Mouse (Mus musculus) ovary, postnatal 10 days (tissue): ENCODE measurements around the gene Epb41l1.
"Not testable (repeated sequence)": the region's sequence is repeated elsewhere in the genome, so short reads cannot be mapped to it uniquely, and the experiment has no call there.

Experiments used
- DNase-seq: peaks from one replicate; pipeline ENCODE4 v3.0.0; 2022; ENCODE audit warnings: low spot score

Gene Epb41l1

DNA sequence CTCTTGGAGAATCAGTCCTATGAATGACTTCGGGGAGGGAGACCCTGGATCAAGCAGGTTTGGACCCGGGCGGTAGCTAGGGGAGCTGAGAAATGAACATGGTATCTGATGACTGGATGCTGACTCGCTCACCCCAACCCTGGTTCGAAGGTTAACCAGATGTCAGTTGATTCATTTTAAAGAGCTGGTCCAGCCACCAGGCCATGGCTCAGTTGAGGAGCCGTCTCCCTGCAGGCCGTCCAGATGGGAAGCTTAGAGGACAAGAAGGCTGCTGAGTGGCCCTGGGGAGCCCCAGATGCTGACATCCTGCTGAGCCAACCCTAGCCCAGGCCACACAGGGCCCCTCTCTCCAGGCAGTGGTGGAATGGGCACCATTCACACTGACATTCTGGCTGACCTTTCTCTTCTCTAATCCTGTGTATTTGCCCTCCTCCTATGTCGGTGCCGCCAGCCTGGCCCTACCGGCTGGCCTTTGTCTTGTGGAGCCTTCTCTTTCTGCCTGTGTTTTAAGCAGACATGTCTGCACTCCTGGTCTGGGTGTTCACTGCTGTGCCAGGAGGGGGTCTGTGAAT, 67.0 kb downstream of the Epb41l1 start:
- DNase-seq, result no peak

DNA sequence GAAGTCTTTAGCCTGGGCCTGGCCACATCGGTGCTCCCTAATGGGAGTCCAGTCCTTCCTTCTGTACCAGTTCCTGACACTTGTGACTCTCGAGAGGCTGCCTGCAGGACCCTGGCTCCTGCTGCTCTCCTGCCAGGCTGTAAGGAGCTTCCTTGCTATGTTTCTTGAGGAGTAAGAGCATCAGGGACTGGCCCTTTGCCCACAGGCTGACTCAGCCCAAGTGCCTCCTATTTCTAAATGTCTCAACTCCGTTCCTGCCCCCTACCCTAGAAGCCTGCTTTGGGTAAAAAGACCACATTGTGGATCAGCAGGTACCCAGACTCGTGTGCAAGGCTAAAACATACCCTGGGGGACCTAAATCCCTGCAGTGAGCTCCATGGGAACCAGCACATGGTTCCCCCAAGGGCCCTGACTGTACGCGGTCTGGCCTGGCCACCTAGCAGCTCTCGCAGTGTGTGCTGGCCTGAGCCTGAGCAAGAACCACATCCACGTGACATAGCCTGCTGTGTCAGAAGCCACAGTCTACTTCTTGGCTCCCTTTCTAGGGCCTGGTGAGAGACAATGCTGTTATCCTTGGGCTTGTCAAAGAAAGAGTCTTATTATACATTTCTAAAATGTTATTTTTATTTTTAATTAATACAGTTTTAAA, 67.6 kb downstream of the Epb41l1 start:
- no peak for DNase-seq

DNA sequence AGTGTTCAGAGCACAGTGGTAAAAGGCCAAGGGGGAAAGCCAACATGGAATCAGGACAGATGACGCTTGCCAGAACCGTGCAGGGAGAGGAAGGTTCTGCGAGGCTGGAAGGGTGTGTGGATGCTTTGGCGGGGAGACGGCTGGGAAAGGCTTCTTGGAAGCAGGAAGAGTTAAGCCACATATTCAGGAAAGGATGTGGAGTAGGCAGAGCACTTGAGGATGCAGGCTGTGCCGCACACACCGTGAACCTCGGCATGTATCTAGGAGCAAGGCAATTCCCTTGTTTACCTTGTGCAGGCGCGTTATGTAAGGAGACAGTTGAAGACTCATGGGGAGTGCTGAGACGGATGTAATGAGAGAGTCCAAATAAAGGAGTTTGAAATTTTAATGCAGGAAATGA, 69.5 kb downstream of the Epb41l1 start:
- no peak for DNase-seq

DNA sequence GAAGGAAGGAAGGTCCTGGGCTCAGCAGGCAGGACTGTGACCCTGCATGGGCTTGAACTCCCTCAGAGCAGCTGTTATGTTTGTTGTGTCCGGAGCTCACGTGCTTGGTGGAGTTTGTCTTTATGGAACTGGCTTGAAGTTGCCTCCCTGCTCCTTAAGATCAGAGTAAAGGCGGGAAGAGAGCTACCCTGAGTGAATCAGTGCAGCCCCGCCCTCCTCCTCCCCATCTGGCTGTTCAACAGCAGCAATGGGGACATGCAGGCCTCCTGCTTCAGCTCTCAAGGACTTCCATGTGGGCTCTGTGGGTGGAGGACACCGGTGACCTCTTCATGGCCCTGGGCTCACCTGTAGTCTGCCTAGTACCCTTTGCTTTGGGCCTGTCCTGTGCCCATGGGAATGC, 71.1 kb downstream of the Epb41l1 start:
- no peak for DNase-seq

DNA sequence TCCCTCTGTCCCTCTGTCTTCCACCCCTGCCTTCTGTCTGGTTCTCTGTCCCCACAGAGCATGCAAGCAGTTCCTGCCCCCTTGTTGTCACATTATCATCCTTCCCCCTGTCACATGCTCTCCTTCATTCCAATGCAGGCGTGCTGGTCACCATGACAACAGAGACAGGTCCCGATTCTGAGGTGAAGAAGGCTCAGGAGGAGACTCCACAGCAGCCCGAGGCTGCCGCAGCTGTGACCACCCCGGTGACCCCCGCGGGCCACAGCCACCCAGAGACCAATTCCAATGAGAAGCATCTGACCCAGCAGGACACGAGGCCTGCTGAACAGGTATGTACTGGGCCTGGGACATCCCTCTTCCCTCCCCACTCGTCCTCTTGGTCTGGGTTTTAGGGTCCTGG, 73.1 kb downstream of the Epb41l1 start:
- DNase-seq, result no peak

DNA sequence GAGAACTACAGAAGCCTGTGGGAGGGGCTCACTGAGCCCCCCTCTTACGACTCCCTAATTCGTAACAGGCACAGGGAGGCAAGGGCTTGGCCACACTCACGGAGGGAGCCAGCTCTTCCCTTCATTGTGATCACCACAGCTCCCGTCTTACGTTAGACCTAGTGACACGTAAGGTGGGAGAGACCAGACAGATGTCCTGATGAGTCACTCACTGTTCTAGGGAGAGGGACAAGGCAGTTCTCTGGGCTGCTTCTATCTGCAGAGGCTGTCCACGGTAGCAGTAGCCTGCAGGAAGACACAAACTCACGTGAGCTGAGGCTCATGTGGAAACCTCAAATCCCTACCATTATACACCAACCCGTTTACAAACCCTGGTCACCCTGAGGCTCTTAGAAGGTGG, 73.8 kb downstream of the Epb41l1 start:
- DNase-seq, result no peak

DNA sequence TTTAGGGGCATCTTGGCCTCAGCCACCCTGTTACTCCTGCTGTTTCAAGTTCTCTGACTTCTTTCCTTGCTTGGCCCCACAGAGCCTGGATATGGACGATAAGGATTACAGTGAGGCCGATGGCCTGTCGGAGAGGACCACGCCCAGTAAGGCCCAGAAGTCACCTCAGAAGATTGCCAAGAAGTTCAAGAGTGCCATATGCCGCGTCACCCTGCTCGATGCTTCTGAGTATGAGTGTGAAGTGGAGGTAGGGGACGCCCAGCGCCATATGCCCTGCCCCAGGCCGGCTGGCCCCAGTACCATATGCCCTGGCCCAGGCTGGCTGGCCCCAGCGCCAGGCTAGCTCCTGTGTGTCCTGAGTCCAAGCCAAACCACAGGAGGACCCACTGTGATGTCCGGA, 74.2 kb downstream of the Epb41l1 start:
- no peak for DNase-seq

DNA sequence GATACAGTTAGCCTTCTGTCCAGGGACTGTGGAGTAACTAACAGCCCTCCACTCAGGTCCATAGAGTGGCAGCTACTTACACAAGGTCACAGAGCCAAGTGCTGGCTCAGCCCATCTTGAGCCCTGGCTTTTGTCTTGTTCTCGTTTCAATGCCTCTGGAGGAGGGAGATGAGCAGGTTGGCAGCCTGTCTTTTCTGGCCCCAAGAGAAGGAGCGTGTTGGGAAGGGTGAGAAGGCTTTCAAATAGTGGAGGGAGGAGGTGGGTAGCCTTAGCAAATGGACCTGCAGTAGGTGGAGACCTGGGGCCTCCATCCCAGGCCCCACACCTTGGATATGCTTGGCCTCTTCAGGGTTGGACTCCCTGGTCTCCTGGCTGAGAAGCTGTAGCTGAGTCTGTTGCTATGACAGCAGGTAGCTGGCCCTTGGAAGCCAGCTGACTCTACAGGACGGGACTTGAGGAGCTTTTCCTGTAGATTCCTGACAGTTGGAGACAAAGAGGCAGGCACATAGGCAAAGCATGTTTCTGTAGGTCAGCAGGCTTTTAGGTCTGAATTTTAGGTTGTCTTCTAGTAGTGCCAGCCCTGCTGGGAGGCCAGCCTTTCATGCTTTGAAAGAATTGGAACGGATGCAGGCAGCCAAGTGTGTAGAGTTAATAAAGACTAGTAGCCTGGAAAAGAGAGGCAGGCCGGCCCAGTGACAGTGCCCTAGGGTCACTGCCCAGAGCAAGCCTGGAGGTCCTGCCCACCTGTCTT, 76.3 kb downstream of the Epb41l1 start:
- no peak for DNase-seq

DNA sequence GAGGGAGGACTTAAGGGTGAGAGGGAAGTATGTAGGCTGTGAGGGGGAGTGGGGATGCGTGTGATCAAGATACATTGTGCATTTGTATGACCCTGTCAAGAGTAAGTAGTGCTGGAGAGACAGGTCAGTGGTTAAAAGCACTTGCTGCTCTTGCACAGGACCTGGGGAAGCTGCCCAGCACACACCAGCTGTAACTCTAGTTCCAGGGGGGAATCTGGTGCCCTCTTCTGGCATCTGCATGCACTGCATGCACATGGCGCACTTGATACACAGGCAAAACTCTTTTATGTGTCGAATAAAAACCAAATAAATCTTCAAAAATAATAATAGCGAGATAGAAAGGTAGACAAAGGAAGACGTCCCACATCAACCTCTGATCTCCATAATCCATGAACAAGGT, 77.2 kb downstream of the Epb41l1 start:
- no peak for DNase-seq

DNA sequence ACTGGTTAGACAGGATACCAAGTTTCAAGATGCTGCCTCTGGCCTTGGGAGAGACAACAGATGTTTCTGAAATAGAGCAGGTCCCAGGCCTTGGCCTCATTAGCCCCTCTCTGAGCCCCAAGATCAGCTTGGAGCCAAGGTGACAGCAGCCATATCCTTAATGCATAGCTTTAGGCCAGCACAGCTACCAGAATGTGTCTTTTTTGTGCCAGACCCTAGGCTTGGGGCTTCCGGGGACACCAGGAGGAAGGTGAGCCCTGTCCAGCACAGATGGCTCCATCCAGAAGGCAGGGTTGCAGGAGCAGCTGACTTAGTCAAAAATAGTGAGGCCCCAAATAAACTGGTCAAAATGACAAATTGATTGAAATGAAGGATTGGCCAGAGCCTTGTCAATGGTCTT, 80.3 kb downstream of the Epb41l1 start:
- no peak for DNase-seq

DNA sequence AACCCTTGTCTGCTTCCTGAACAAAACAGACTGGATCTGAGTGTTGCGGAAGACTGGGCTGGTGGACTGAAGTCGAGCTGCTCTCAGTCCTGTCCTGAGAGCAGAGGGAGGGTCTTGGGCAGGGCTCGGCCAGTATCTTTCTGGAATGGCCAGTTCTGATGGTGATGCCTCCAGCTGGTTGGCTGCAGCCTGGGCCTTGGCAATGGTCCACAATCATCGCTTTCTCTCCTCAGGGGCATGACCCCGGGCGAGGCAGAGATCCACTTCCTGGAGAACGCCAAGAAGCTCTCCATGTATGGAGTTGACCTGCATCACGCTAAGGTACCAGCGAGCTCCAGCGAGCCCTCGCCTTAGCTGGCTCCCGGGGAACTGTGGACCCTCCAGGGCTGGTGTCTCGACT, 84.8 kb downstream of the Epb41l1 start:
- DNase-seq, result no peak

DNA sequence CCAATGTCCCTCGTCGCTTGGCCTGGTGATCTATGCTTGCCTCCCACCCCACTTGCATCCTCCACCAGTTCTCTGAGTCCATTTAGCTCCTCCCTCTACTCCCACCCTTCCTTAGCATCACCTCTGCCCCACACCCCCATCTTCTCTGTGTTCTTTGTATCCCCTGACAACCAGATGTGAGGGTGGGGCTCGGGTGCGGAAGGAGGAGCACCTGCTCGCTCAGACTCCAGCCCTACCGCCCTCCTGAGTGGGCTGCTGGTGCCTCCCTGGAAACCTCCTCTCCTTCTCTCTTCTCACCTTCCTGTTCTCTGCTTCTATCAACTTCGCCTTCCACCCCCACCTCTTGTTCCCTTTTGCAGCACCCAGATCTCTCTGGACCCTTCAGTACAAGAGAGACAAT, 91.3 kb downstream of the Epb41l1 start:
- no peak for DNase-seq

DNA sequence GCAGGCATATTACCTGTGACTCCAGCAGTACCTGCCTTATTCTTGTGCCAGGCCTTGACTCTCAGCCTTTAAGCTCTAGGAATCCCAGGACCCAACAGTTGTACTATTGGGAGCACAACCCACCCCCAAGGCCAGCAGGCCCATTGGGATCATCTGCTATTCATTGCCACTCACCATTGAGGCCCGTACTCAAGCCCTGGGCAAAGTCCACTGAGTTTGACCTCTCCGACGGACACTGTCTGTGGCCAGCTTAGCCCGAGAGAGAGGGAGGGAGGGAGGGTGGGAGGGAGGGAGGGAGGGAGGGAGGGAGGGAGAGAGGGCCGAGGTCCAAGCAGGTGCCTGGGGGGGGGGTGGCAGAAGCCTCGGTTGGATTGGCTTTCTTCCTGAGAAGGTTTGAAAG, 91.9 kb downstream of the Epb41l1 start:
- no peak for DNase-seq

DNA sequence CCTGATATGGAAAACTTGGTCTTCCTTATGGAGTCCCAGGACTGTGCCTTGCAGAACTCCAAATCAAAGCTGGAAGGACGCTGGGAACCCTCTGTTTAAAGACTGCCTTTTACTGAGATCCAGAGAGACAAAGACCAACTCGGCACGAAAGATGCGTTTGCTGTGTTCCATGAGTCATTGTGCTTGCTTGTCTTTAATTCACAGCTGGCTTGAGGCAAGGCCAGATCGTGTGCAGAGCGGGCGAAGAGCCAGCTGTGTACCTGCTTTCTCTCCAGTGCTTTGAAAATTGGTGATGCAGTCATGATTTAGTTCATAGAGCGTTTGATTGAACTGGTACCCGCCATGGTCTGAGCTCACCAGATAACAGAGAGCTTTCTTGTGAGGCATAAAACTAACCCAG, 94.4 kb downstream of the Epb41l1 start:
- DNase-seq, result no peak

DNA sequence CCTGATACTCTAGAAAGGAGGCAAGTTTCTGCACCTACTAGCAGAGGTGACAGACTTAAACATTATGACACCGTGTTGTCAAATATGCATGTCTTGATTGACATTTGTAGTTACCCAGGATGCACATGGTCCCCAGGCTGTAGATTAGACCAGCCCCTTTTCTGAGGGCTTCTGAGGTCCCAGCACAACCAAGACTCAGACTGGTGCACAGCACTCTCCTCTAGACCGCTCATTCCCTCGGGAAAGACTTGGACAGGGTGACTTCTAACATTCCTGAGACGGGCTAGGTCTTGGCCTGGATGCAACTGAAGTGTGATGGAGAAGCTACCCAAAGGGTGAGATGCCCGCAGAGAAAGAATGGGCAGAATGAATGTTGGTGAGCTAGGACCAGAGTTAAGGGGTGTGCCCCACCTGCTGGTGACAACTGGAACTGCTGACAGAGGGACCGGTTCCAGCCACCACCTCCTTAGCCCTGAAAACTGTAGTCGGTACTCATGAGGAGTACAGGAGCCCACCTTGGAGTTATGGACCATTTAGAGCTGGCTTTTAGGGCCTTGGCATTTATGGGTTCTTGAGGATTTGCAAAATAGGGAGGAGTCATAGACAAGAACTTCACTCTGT, 95.0 kb downstream of the Epb41l1 start:
- DNase-seq, result peak; percentile 53

DNA sequence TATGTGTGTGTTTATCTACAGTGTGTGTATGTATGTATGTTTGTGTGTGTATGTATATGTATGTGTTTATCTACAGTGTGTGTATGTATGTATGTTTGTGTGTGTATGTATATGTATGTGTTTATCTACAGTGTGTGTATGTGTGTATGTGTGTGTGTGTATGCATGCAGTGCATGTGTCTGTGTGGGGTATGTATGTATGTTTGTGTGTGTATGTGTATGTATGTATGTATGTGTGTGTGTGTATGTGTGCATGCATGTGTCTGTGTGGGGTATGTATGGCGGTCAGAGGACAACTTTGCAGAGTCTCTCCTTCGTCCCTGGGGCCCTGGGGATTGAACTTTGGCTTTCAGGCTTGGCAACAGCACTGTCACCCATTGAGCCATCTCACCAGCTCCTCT, 96.0 kb downstream of the Epb41l1 start:
- DNase-seq, result not testable (repeated sequence)

DNA sequence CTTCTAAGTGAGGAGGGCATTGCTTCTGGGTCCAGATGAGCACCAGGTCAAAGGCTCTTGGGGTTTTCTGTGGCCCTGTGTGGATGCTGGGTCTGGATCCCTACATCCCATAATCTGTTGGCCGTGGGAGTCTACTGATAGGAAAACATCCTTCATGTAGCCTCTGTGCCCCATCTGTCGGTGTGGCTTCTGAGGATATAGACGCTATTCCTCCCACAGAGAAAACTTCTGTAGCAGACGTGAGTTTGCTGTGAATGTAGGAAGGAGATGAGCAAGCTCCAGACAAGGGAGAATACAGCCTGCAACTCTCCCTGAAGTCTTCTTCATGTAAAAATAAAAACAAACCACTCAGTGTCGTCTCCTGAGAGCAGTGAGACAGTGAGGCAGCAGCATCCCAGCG, 97.6 kb downstream of the Epb41l1 start:
- no peak for DNase-seq

DNA sequence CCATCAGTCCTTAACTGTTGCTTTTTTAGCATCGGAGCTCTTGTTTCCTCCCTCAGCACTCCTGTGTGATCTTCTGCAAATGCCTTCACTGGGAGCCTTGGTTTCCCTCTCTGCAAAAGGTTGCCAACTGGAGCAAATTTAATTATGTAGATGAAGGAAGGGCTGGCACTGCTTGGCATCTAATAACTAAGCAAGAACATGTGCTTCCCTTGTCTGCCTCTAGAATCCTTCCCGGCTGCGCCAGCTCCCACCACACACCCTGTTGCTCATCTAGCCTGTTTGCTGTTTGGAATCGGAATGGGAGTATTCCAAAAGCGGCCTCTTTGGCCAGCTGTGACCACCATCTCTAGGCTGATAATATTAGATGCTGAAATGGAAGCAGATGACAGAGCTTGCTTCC, 98.9 kb downstream of the Epb41l1 start:
- no peak for DNase-seq

DNA sequence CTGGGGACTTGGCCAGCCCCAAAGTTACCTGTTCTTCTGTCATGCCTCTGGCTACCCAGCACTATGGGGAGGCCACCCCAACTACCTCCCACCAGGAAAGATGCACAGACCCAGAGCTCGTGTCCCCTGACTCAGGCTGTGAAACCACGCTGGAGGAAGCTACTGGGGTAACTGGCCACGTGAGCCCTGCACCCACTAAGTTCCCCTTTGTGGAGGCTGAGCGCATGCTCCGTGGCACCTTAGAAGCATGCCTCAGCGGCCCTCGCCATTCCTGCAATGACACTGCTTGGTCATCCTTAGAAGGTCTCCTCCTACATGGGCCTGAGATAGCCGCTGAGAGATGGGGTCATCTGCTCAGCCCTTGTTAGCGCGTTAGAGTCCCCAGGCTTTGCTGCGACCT, 102.3 kb downstream of the Epb41l1 start:
- no peak for DNase-seq

DNA sequence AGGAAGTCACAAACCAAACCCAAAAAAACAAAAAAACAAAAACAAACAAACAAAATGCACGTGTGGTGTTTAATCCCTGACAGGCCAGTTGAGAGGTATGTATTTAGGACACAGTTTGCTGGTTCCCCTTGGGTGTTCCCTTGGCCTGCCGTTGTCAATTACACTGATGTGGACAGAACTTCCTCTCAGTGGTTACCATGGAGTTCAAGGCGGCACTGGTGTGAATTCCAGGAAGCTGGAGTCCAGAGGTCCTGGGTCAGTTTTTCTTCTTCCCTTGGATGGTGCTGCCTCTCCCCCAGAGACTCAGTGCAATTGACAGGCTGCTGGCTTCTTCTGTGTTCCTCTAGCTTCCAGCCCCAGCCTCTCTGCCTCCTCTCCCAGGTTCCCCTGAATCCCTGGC, 103.4 kb downstream of the Epb41l1 start:
- no peak for DNase-seq

DNA sequence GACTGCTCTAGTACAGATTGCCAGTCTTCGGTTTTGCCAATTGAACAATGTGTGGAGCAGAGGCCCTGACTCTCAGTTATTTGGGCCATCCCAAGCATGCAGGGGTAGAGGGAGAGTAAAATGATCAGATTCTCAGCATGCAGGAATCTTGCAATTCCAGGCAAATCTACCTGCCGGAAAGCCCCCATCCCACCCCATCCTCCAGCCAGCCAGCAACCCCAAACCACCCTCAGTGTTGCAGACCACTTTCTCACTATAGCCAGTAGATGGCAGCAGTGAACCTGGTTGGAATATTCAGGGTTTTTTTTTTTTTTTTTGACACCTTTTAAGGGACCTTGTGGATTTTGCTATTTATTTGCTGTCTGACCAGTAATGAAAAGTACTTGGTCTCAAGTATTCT, 109.0 kb downstream of the Epb41l1 start:
- no peak for DNase-seq

DNA sequence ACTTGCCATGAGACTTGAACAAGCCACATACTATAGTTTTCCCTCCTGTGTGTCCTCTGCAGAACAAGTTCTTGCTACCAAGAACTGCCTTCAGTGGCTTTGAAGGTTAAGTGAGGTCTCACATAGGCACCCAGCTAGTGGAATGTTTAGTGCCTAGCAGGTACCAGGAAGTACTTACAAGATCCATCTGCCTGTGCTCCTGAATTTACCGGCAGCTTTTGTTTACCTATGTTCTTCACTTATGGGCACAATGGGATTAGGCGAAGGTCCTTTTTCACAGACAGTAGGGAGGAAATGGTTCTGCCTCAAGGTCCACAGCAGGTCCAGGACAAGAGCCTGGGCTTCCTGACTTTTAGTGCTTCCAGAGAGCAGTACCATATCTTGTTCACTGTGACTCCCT, 112.5 kb downstream of the Epb41l1 start:
- DNase-seq, result no peak

DNA sequence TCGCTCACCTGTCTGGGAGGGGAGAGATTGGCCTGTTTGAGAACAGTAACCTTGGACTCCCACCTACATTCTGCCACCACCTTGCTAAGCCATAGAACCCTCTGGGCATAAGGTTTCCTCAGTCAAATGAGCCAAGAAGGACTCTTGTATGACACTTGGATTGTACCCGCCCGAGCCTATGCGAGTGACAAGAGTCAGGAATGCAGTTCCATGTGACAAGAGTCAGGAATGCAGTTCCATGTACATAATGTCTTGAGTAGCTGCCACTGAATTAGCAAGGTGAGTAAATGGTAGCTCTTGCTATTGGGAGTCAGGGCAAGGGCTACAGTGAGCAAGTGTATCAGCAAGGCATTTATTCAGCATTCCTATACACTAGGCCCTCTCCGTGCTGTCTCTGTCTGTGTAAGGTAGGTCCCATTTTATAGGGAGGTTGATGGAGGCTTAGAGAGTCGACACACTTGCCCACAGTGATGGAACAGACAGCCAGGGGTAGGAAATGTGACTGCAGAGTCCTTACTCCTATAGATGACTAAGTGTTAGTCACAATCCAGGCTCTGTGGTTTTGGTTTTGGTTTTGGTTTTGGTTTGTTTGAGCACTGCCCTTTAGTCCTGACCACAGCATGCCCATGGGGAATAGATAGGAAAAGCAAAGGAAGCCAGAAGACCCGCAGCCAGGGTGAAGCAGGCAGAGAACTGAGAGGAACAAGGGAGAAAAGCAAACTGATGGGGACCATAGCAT, 118.3 kb downstream of the Epb41l1 start:
- DNase-seq, result no peak
